Mouse (Mus musculus) embryonic fibroblast, embryonic 13.5 days (primary cell): Measurements from ENCODE around the gene Rhbdd1. TPM values are rescaled to one million over a fixed set of nuclear protein-coding genes. Genes with fewer than 3 reads are reported as not detected.
A peak's percentile ranks its signal among the peaks of the same experiment; 100 is the strongest.

ENCODE experiments used
- H3K27ac ChIP-seq: 2 replicates; pipeline ENCODE4 v1.5.1; 2012; ENCODE audit warnings: low read length, control low read depth, inconsistent platforms; ENCODE audit not compliant: insufficient read depth
- H3K4me1 ChIP-seq: 2 replicates; pipeline ENCODE4 v1.6.1; 2011; ENCODE audit warnings: low read length; ENCODE audit not compliant: control insufficient read depth, insufficient read depth
- H3K4me3 ChIP-seq: 2 replicates; pipeline ENCODE4 v1.5.1; 2011; ENCODE audit warnings: mild to moderate bottlenecking, control low read depth, low read length; ENCODE audit not compliant: insufficient read depth
- CTCF ChIP-seq: IDR thresholded peaks from 2 replicates; pipeline ENCODE4 v1.5.1; 2011; ENCODE audit warnings: mild to moderate bottlenecking, control low read depth, low read length, moderate library complexity, borderline replicate concordance; ENCODE audit not compliant: insufficient read depth
- POLR2A ChIP-seq: IDR thresholded peaks from 2 replicates; pipeline ENCODE4 v1.6.1; 2011; ENCODE audit warnings: low read depth, mild to moderate bottlenecking, control low read depth, low read length, moderate library complexity
- polyA plus RNA-seq: library from polyadenylated mRNA; stranded (reverse); fragments of >200 nt; gene quantifications from 2 replicates; pipeline ENCODE4 v1.2.4, GENCODE M21; 2011; ENCODE audit warnings: low read depth; ENCODE audit not compliant: missing spikeins, insufficient read length

Gene Rhbdd1
- polyA plus RNA-seq, 1 experiment: 38.0 TPM

DNA sequence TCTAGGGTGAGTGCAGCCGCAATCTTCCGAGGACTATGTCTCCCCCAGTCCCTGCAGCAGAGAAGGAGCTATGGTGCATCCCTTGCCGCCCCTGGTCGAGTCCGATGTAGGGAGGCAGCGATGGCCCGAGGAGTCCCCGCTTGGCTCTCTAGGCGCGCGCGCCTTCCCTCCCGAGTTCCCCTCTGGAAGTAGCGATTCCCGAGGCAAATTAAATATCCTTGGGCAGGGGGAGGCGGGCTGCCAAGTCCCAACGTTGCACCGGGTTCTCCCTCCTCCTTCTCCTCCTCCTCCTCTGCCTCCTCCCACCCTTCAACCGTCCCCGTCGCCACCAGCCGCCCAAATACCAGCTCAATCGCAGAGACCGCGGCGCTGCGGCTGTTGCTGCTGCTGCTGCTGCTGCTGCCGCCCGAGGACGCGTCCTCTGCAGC lies 25.5 kb upstream of the Rhbdd1 start:
- Histone ChIP-seq H3K27ac (peak overlapping the region; percentile 82), H3K4me3 (peak overlapping the region; percentile 70), H3K4me1 (0 out of 2 replicates have a peak, but pooled peaks cover 3% of the 10 kb centered on the region)
- TF ChIP-seq CTCF: no peak
- peak; percentile 91 for TF ChIP-seq POLR2A

DNA sequence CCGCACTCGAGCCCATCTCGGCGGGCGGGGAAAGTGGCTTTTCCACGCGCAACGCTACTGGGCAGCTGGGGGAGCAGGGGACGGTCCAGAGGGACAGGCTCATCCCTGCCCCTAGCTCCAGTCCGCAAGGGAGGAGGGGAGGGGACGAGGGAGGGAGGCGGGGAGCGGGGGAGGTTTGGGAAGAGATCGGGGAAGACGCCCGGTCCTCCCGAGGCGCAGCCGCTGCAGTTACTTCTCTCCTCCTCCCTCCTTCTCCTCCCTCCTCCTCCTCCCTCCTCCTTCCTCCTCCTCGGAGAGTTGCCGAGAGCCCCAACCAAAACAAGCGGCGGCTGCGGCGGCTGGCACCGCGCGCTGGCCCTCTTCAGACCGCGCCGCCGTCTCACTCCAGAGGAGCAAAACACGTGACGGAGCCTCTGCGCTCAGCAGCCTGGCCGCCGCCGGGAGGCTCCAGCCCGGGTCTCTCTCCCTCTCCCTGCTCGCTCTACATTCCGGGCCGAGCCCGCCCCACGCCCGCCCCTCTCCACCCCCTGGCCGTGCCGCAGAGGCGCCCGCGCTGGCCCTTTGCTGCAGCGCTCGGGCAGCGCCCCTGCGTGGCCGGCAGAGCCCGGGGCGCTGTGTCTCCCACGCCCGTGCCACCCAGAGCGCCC lies 25.0 kb upstream of the Rhbdd1 start, which contains the start of gene Irs1:
TSS of gene Irs1 (minus strand) at position 266 of the 647 bp plus-strand sequence.
- 0 out of 2 replicates have a peak, but pooled peaks cover 3% of the 10 kb centered on the region for H3K4me1 ChIP-seq
- peak; percentile 67 for TF ChIP-seq POLR2A
- TF ChIP-seq CTCF: 0 out of 2 replicates have a peak, but pooled peaks have one; percentile 21
- H3K4me3 ChIP-seq: peak within 1 kb of the TSS; percentile 70
- peak within 1 kb of the TSS; percentile 82 for H3K27ac ChIP-seq

DNA sequence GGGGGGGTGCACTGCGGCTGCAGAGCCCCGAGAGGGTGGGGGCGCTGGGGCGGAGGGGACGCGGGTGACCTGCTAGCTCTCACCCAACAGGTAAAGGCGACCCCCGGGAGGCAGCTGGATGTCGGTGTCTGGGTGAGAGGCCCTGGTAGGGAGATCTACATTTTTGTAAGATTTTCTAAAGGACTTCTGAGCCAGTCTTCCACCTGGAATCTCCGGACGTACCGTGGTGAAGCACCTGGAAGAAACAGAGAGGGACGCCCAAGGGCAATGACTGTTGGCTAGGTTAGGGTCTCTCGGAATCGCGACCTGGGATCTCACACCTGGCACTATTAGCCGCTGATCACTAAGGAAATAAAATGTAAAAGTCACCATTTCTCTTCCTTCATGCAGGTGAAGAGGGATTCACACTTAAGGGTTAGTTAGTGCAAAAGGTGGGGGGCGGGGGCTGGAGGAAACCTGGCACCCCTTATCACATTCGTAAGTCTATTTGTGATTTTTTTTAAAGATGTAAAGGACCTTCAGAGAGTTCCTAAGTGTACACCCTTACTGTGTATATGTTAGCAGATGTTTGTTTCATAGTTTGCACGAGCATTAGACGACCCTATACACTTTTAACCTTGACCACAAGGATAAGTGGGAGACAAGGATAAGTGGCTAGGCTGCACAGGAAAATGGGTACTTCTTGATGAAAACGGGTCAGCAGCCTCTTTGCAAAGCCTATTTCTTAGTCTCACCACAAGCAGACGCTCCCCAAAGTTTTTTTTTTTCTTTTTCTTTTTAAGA lies 24.1 kb upstream of the Rhbdd1 start:
- TF ChIP-seq CTCF: no peak
- no peak for TF ChIP-seq POLR2A
- Histone ChIP-seq H3K4me3 (peak overlapping the region; percentile 70), H3K27ac (no peak overlapping the region), H3K4me1 (0 out of 2 replicates have a peak, but pooled peaks cover 3% of the 10 kb centered on the region)

DNA sequence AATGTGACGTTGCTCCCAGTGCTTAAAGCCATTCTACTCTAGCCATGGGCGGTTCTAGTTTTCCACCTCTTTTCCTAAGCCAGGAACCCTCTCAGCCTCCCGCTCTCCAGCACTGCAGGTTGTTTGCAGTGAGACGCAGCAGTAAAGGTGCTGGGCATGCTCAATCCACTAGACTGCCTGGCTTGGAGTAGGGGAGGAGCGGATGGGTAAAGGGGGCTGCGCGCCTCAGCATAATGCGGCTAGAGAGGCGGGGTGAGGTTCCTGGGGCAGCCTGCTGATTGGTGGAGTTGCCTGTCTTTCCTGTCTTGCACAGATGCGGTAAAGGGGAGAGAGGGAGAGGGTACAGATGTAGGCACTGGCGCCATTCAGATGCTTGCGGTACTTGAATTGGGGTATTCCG lies 23.5 kb upstream of the Rhbdd1 start:
- Histone ChIP-seq H3K4me3 (peak overlapping the region; percentile 70; the same call in 1 of the 2 replicates), H3K27ac (no peak overlapping the region)
- no peak for TF ChIP-seq POLR2A
- no peak for TF ChIP-seq CTCF

DNA sequence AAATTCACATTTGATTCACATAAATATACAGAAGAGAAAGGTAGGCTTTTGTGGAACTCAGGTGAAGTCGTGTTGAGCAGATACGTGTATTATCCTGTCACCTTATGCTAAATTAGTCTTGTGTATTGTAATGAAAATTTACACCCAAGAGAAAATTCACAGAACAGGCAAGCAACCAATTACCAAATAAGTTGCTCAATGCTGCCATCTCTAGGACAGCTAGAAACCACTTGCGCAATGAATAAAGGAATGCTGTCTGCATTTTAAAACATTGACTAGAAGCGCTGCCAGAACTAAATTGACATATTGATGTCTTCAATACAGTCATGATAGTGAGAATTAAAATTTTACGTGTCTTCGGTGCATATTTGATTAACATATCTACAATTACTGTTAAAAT lies 22.1 kb upstream of the Rhbdd1 start:
- Histone ChIP-seq H3K4me1 (0 out of 2 replicates have a peak, but pooled peaks cover 3% of the 10 kb centered on the region), H3K27ac (no peak overlapping the region), H3K4me3 (no peak overlapping the region)
- TF ChIP-seq CTCF: no peak
- TF ChIP-seq POLR2A: no peak

More for the DNA sequence above, 23.5 kb upstream of the Rhbdd1 start:
- 0 out of 2 replicates have a peak, but pooled peaks cover 3% of the 10 kb centered on the region for H3K4me1 ChIP-seq

DNA sequence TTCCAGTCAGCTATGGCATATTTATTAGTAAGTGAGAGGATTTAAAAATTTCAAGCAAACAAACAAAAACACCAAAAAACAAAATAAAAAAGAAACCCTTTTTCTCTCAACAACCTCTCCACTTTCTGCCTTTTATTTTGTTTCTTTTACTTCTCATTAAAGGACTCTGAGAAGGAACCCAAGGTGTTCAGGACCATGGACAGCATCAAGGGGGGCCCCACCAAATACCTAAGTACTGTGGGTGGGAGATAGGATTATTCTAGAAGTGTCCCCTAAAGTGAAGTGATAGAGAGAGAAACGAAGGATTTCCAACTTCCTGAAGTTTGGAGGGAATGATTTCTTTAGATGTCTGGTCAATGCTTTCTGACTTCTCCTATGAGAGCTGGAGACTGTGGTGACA lies 17.7 kb upstream of the Rhbdd1 start:
- no peaks in the 10 kb centered on the region for H3K4me1 ChIP-seq
- no peak overlapping the region for H3K4me3 ChIP-seq
- H3K27ac ChIP-seq: no peak overlapping the region
- TF ChIP-seq CTCF (no peak), POLR2A (no peak)

DNA sequence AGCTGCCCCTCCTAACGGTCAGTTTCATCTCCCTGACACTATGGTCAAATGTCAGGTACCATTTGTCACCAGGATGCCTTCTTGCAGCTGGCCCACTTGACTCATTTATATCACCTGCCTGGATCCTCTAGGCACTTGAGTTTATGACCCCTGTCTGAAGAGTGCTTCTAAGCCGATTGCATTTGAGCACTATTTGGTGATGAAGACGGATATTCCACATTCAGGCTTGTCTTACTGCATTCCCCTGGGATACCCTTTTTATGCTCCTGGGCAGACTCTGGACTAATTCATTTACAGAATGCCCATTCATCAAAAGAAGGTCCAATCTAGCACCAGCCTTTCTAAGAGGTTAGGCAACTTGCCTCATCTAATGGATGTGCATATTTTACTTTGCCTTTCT lies 11.8 kb upstream of the Rhbdd1 start:
- Histone ChIP-seq H3K4me1 (no peaks in the 10 kb centered on the region), H3K27ac (no peak overlapping the region), H3K4me3 (no peak overlapping the region)
- TF ChIP-seq POLR2A (no peak), CTCF (no peak)

DNA sequence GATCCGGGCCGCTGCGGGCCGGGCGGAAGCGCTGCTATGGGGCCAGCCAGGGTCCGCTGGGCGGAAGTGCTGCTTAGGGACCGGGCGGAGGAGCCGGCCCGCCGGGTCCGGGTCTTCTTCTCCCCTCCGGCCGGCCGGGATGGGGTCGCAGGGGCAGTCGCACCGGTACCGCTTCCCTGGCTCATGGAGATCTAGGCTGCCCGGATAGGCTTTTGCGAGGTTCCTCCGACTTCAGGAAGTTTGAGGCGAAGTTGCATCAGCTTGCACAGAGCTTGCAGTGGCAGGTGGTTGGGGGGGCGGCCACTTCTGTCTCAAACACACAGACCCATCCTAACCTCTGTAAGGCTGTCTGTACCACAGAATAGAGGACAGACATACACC lies 484 bp downstream of the Rhbdd1 start:
- Histone ChIP-seq H3K4me3 (peak overlapping the region; percentile 78), H3K4me1 (peaks cover 2% of the 10 kb centered on the region; the same call in 1 of the 2 replicates), H3K27ac (peak overlapping the region; percentile 78)
- TF ChIP-seq POLR2A (no peak), CTCF (no peak)

DNA sequence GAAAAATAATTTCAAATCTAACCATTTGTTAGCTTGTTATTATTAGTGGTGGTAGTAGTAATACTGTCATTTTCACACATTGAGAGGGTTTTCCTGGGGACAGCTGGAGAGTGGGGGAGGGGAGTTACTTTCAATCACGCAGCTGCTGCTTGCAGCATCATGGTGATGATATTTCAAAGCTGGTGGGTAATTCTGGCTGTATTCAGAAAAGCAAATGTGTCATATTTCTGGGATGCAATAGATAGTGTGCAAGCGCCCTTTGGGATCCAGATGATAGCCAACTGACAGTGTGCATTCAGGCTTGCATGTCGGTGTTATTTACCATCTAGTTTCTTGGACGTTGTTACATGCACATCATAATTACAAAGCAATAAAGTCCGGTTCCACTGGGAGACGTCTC lies 4.2 kb downstream of the Rhbdd1 start:
- TF ChIP-seq POLR2A: peak; percentile 9; the same call in 1 of the 2 replicates
- TF ChIP-seq CTCF: no peak
- peaks cover 8% of the 10 kb centered on the region for H3K4me1 ChIP-seq
- no peak overlapping the region for H3K4me3 ChIP-seq
- H3K27ac ChIP-seq: no peak overlapping the region
